Mouse (Mus musculus) cerebellum, postnatal 4 days (tissue): Measurements from ENCODE around the gene Zfp689.
"Not testable (repeated sequence)": the region's sequence is repeated elsewhere in the genome, so short reads cannot be mapped to it uniquely, and the experiment has no call there.

ENCODE experiments used
- DNase-seq, 2 experiments: peaks; one replicate each; pipeline ENCODE4 v3.0.0; 2022; ENCODE audit warnings: low spot score in 2 of 2, mixed read lengths in 1 of 2

The Zfp689 gene

DNA sequence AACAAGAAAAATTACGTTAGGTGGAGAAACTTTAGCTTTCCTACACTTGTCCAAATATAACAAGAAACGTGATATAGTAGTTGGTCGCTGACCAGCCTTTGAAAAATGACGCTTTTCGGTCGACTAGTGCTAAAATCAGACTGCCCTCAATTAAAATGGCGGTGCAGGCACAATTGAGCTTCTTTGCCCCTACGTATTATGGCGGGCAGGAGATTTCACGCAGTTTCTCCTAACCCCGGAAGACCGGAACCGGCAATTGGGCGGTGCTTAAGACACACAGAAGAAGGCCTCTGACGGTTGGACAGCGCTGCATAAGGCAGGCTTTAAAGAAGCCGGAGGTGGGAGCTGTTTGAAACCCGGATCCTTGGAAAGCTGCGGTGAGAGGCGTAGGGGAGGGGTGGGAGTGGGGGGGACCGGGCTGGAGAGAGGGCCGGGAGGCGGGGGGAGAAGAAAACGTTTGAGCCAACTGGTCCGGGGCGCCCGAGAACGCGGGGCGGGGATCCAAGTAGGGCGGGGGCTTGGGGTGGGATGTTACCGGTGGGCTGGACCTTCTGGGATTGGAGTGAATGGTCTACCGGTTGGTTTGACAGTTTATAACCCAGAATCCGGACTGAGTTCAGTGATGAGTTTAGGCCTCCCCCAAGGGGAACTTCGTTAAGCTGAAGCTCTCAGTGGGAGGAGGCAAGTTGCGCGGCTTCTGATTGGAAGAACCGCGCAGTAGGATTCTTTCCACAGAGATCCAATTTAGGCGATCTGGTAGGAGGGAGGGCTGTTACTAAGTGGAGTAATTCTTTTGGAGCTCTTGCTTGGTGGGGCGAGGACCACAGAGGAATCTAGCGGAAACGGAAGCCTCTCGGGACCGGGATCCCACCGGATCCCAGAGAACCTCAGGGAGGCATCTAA lies 22.0 kb upstream of the Zfp689 start:
- DNase-seq: peak; percentile 62 to 88

DNA sequence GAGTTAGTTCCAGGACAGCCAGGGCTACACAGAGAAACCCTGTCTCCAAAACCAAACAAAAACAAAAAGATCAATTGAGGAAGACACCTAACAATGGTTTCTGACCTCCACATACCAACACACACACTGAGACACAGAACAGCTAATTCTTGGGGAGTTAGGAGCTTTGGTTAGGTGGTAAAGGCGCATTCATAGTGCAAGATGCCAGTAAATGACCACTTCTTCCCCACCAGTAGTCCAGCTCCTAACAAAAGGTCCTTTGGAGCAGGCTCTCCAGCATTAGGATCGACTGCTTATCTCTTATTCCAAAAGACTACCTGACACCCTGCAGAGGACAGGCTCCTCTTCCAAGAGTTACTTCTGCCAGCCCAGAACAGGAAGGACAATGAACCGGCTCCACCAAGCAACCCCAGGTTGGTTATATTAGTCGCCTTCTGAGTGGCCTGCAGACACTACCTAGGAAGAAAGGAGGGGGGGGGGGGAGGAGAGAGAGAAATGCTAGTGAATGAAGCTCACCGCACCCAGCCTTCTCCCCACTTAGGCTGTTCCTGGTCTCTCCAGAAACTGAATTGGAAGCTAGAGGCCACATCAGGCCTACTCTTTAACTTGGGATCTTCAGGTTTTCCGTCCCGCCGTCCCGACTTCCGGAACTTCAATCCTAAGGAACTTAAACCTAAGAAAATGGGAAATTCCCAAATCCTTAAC lies 21.2 kb upstream of the Zfp689 start:
- DNase-seq: no peak

DNA sequence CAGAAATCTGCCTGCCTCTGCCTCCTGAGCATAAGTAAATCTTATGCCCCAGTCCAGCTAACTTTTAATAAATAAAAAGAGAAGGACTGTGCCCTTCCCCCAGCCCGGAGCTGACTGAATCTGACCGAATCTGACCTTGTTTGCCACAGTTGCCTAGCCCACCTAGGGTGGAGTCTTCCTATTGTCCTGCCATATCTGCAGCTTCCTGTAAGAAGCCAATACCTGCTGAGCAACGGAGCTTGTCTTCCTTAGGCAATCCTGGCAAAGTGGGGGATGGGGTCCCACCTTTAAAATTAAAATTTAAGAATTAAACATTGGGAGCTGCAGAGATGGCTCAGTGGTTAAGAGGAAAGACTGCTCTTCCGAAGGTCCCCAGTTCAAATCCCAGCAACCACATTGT lies 17.6 kb upstream of the Zfp689 start:
- DNase-seq: no peak

DNA sequence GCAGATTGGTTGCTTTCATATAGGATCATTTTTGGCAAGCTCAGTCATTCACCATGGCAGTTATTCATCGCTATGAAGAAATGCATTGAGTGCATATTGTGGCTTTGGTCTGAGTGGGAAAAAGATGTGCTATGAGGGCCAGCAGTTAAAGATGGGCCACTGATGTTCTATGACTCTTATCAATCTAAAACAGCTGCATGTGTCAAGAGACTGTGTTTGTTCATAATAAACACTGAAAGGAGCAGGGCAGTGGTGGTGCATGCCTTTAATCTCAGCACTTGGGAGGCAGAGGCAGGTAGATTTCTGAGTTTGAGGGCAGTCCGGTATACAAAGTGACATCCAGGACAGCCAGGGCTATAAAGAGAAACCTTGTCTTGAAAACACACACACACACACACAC lies 16.7 kb upstream of the Zfp689 start:
- DNase-seq: not testable (repeated sequence)

DNA sequence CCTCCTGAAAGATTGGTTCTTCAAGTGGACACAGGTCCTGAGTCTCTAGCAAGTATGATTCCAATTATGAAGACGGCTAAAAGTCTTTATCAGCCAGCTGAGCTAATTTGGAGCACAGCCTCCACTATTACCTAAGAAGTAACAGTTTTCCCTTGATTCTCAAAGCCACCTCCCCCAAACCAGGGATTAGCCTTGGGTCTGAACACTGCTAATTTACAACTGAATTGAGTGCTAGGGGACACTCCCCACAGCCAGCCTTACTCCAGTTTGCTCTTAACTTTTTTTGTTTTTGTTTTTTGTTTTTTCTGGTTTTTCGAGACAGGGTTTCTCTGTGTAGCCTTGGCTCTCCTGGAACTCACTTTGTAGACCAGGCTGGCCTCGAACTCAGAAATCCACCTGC lies 16.2 kb upstream of the Zfp689 start:
- no peak for DNase-seq

DNA sequence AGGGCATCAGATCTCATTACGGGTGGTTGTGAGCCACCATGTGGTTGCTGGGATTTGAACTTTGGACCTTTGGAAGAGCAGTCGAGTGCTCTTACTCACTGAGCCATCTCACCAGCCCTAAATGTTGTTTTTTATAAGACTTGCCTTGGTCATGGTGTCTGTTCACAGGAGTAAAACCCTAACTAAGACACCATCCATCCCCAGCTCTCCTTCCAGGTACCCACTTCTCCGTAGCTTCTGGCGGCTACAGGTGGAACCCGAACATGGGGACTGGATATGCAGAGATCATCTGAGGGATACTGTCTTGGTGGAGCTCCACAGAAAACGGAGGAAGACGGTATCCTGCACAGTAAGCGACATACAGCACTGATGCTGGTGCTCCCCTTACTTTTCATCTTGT lies 10.4 kb upstream of the Zfp689 start, which contains the start of gene Prr14:
Gene Prr14, plus strand, starts transcription at position 301 of the 400 bp plus-strand sequence.
- DNase-seq: not testable (repeated sequence)

DNA sequence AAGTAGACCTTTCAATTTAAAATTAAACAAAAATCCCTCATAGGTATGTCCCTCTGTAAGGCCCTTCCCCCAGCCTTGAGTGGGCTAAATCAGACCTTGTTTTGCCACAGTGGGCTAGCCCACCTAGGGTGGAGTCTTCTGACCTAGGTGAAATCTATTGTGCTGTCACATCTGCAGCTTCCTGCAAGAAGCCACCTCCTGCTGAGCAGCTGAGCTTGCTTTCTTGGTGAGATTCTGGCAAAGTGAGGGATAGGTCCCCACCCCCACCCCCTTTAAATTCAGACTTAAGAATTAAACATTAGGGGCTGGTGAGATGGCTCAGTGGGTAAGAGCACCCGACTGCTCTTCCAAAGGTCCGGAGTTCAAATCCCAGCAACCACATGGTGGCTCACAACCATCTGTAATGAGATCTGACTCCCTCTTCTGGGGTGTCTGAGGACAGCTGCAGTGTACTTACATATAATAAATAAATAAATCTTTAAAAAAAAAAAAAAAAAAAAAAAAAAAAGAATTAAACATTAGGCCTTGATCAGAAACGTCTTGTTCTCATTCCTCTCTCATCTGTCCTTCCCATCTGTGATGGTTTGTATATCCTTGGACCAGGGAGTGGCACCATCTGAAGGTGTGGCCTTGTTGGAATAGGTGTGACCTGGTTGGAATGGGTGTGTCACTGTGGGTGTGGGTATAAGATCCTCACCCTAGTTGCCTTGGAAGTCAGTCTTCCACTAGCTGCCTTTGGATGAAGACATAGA lies 9.6 kb upstream of the Zfp689 start:
- not testable (repeated sequence) for DNase-seq

DNA sequence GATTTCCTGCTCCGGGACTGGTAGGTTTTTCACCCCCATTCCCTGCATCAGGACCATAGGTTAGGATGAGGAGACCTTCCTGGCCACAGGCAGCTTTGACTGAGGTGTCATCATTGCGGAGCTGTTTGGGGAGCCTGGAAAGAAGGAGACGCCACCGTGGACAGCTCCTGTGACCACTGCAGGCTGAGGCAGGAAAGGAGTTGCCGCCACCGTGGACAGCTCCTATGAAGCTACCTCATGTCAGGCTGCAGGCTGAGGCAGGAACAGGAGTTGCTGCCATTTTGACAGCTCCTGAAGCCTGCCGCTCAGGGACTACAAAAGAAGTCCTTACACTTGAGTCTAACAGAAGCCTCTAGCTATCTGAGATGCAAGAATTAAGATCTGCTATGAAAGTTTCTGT lies 5.9 kb upstream of the Zfp689 start:
- DNase-seq: no peak

DNA sequence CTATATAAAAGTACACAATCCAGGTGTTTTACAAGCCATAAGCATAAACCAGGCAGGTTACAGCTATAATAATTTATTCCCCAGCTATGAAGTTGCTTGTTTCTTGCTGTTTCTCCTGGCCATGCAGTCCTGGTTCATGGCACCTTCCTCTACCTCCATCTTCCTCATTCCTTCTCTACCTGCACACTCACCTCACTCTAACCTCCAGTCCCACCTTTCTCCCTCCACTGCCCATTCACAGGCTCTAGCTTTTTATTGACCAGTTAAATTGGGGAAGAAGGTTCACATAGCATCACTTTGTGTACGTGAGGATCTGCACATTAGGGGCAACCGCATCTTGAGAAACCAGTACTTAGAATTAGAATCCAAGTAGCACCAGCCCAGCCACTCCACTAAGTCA lies 4.1 kb upstream of the Zfp689 start:
- DNase-seq: no peak

DNA sequence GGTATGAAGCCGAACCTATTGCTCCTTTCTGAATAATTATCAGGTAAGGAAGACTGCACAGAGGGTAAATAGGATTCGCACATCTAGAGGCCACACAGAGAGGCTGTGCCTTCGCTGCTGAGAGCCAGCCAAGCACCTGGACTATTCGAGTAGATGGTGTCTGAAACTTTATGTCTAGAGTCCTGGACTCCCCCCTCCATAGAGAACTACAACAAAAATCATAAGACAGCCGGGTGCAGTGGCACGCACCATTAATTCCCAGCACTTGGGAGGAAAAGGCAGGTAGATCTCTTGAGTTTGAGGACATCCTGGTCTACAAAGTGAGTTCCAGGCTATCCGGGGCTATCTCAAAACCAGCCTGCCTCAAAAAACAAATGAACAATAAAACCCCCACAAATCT lies 1.0 kb upstream of the Zfp689 start:
- DNase-seq: no peak

DNA sequence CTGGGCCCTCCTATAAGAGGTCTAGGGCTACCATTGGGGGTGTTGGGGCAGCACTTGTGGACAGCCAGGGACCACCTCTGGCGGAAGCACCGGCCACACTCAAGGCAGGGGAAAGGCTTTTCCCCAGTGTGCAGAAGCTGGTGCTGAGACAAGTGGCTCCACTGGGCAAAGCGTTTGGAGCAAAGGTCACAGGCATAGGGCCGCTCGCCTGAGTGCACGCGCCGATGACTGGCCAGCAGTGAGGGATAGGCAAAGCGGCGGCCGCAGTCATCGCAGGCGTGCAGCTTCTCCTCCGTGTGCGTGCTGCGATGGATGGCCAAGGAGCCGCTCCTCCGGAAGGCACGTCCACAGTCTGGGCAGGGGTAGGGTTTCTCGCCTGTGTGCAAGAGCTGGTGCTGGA lies 5.0 kb downstream of the Zfp689 start:
- DNase-seq: no peak

DNA sequence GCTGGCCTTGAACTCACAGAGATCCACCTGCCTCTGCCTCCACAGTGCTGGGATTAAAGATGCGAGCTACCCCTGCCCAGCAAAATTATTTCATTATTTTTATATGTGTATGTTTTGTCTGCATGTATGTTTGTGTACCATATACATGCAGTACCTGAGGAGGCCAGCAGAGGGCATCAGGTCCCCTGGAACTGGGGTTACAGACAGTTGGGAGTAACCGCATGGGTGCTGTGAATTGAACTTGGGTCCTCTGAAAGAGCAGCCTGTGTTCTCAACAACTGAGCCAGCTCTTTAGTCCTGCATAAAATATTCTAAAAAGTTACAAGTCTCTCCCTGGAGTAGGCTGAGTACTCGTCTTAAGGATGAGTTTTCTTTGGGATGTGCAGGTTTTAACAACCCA lies 11.2 kb downstream of the Zfp689 start:
- DNase-seq: no peak

DNA sequence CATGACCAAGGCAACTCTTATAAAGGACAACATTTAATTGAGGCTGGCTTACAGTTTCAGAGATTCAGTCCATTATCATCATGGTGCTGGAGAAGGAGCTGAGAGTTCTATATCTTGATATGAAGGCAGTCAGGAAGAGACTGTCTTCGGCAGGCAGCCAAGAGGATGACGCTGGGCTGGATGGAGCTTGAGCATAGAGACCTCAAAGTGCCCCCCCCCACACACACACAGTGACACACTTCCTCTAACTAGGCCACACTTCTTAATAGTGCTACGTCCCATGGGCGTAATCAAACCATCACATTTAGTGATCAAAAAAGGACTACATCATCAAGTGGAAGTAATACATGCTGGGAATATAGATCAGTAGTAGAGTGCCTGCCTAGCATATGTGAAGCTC lies 13.8 kb downstream of the Zfp689 start:
- DNase-seq: no peak

DNA sequence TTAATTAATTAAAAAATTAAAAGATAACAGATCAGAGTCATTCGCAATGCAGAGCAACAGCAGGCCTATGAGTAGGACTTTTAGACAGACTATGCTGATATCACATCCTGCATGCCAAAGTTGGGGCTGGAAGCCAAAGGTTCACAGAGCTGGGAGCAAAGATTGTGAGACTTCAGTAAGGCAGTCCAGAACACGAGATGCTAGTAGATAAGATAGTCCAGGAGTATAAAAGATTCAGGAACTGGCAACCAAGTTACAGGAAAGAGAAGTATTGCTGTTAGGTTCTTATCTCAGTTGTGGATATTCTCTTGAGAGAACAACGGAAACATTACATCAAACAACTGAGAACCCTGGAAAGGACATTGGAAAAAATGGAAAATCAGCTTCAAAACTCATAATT lies 22.6 kb downstream of the Zfp689 start:
- DNase-seq: no peak

DNA sequence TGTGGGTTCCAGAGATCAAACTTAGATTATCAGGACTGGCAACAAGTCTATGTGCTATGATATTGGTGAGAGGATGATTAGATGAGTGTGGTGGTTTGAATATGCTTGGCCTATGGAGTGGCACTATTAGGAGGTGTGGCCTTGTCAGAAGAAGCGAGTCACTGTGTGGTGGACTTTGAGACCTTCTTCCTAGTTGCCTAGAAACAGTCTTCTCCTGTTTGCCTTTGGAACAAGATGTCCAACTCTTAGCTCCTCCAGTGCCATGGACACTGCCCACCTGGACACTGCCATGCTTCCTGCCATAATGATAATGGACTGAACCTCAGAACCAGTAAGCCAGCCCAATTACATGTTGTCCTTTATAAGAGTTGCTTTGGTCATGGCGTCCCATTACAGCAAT lies 23.0 kb downstream of the Zfp689 start:
- DNase-seq: no peak

DNA sequence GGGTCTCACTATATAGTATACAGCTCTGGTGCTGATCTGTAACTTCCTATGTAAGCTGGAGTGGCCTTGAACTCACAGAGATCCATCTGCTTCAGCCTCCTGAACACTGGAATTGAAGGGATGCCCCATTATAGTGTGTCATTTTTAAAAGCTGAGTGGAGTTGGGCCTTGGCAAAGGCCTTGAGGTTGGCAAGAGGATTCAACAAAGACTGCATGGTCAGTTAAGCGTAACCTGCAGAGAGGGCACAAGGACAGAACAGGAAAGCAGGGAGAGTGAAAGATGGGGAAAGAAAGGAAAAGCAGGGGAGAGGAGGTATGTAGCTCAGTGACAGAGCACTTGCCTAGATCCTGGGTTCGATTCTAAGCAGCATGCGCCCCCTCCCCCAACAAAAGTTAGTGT lies 23.7 kb downstream of the Zfp689 start:
- DNase-seq: no peak

DNA sequence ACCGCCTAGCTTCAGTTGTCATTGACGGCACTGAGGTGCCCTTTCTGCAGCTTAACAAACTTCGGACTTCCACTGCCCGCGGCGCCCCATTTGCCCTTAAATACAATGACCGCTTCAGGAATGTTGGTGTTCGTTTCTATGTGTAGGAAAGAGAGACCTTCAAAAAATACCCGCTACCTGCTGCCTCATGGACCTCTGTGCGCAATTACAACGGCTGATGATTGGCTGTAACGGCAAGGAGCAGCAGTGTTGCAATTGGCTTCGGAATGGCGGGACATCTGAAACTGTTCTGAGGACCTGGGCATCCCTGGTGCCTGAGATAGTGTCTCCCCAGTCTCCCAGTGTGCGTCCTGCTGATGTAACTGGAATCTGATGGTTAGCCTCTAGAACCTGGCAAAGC lies 26.7 kb downstream of the Zfp689 start:
- peak in 1 of 2 experiments; percentile 20 for DNase-seq

DNA sequence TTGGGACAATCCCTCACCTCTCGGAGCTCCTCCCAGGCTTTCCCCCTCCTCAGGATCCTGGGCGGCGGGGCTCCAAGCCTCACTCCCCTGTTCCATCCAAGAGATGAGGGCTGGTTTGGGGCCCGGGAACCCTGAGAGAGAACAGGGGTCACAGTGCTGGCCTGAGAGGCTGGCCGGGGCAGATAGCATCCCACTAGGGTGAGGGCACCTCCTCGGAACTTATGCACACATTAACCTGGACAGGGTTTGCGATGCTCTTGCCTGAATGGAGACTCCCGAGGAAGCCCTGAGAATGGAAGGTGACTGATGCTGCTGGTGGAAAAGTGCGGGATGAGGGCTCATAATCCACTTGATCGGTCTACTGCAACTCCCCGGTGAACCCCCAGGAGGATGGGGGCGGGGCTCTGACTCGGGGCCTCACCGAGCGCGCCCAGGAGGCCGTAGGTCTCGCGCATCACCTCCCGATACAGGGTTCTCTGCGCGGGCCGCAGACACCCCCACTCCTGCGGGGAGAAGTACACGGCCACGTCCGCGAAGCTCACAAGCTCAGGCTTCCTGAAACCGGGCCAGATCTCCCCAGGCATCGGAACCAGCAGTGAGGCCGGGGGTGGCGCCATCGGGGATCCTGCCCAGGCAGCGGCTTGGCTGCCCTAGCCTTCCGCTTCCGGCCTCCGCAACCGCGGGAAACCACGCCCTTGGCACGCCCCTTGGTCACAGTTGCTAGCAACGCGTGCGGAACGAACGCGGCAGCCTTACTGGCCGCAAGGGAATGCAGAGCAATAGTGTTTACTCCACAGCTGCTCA lies 27.4 kb downstream of the Zfp689 start, which contains the start of gene Zfp688:
Gene Zfp688, minus strand, starts transcription at position 681 of the 804 bp plus-strand sequence.
- peak; percentile 75 to 87 for DNase-seq

DNA sequence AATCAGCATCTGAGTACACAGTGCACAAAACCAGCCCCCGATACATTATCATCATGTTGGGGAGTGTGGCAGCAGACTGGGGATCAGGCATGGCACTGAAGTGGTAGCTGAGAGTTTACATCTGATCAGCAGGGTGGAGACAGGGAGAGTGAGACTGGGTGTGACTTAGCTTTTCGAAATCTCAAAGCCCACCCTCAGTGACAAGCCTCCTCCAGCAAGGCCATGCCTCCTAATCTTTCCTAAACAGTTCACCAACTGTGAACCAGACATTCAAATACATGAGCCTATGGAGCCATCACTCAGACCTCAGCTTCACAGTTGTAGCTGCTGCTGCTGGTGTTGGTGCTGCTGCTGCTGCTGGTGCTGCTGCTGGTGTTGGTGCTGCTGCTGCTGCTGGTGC lies 37.5 kb downstream of the Zfp689 start:
- no peak for DNase-seq

DNA sequence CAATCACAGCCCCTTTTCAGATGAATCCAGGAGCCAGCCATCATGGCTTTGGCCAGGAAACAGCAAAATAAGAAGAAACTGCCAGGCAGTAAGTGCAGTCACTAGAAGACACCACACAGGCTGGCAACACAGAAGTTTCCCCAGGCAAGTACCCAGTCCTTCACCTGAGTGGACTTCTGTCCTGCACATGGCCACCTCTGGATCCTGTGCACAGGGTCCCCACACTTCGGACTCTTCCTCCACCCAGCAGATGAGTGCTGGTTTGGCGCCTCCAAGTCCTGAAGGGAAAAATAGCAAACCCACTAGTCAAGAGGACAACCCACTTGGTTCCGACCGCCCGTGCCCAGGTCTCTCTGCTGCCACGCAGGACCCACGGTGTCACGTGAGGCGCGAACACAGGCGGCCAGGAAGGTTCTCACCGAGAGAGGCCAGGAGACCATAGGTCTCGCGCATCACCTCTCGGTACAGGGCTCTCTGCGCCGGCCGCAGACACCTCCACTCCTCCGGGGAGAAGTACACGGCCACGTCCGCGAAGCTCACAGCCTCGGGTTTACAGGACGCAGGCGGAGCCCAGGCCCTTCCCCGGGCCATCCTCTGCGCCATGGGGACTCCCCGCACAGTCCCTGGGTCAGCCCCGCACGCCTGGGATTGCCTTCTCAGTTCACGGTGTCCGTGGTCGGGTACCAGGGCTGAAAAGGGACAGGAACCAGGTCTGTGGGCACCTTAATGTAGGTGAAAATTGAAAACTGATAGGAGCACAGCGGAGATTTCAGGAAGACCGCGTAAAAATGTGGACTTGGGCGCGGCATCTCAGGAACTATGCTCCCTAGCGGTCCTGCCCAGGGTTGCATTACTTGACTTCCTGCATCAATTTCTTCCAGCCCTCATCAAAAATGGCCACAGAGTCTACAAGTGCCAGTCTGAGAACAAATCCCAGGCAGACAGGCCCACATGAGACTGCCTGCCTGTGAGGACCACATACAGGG lies 42.7 kb downstream of the Zfp689 start, which contains the start of gene Zfp764:
Gene Zfp764, minus strand, starts transcription at position 821 of the 986 bp plus-strand sequence.
- peak; percentile 69 to 86 for DNase-seq
